Mouse (Mus musculus) hematopoietic stem cell, adult 5-6 weeks (primary cell): ENCODE results near the gene Slc1a7. TPM values are rescaled to one million over a fixed set of nuclear protein-coding genes. Genes with fewer than 3 reads are reported as not detected.

Experiments
- ATAC-seq, 2 experiments: fragments of 125-278 bp in 1 of 2; replicated peaks in 1 of 2; 2 replicates each; pipeline ENCODE4 v1.8.0; 2016 to 2017; ENCODE audit warnings: inconsistent platforms in 2 of 2, mild to moderate bottlenecking in 2 of 2, moderate number of reproducible peaks in 2 of 2, low read depth in 1 of 2, moderate TSS enrichment in 1 of 2; ENCODE audit not compliant: low FRiP score in 2 of 2, poor library complexity in 2 of 2, severe bottlenecking in 2 of 2, insufficient read depth in 1 of 2, low TSS enrichment in 1 of 2
- total RNA-seq: library from RNA; stranded (forward); fragments of 172-1452, 232-1000 nt; gene quantifications from 2 replicates; pipeline ENCODE4 v1.2.3, GENCODE M21; 2017

Gene Slc1a7
- not detected in 2 replicates for total RNA-seq

- no peak; a peak in 1 of 4 replicates for ATAC-seq
These were observed at the start of gene Slc1a7 for GRCm38 (mm10) chr4:107967966-107968682. Gene Slc1a7, plus strand, starts transcription at chr4:107968332.

- no peak for ATAC-seq
These were observed 47.8 kb upstream of the Slc1a7 start for GRCm38 (mm10) chr4:107920336-107920735.

- ATAC-seq: no peak
These were observed 46.9 kb upstream of the Slc1a7 start for GRCm38 (mm10) chr4:107921152-107921695.

GRCm38 (mm10) chr4:107921952-107922351 is 46.2 kb upstream of the Slc1a7 start:
- no peak for ATAC-seq

- ATAC-seq: peak; percentile 95 to 96
These were observed 44.9 kb upstream of the Slc1a7 start, which contains the start of gene Cpt2 for GRCm38 (mm10) chr4:107923145-107923802. Gene Cpt2, minus strand, starts transcription at chr4:107923610.

- no peak for ATAC-seq
These were observed 44.3 kb upstream of the Slc1a7 start for GRCm38 (mm10) chr4:107923803-107924194.

- no peak for ATAC-seq
These were observed 39.9 kb upstream of the Slc1a7 start for GRCm38 (mm10) chr4:107928269-107928668.

- ATAC-seq: no peak
These were observed 39.4 kb upstream of the Slc1a7 start for GRCm38 (mm10) chr4:107928726-107929125.

- ATAC-seq: no peak
These were observed 36.7 kb upstream of the Slc1a7 start for GRCm38 (mm10) chr4:107931453-107931852.

- no peak for ATAC-seq
These were observed 34.9 kb upstream of the Slc1a7 start for GRCm38 (mm10) chr4:107933239-107933638.

- peak; percentile 42 to 56; a peak in 3 of 4 replicates for ATAC-seq
These were observed 32.9 kb upstream of the Slc1a7 start for GRCm38 (mm10) chr4:107935254-107935653.

- 0 out of 4 replicates have a peak, but pooled peaks of 1 of the 2 experiments have one; percentile 40 for ATAC-seq
These were observed 30.8 kb upstream of the Slc1a7 start for GRCm38 (mm10) chr4:107937338-107937737.

GRCm38 (mm10) chr4:107938124-107938523 is 30.0 kb upstream of the Slc1a7 start:
- ATAC-seq: no peak

GRCm38 (mm10) chr4:107942741-107943140 is 25.4 kb upstream of the Slc1a7 start:
- no peak for ATAC-seq

GRCm38 (mm10) chr4:107944141-107944540 is 24.0 kb upstream of the Slc1a7 start:
- ATAC-seq: no peak

GRCm38 (mm10) chr4:107949918-107950317 is 18.2 kb upstream of the Slc1a7 start:
- no peak for ATAC-seq

- no peak for ATAC-seq
These were observed 15.3 kb upstream of the Slc1a7 start for GRCm38 (mm10) chr4:107952845-107953244.

GRCm38 (mm10) chr4:107955691-107956090 is 12.4 kb upstream of the Slc1a7 start:
- ATAC-seq: no peak
